Mouse (Mus musculus) liver, adult 2 months (tissue): ENCODE results near the gene 6820408C15Rik. TPM values are rescaled to one million over a fixed set of nuclear protein-coding genes. Genes with fewer than 3 reads are reported as not detected.
A peak's percentile ranks its signal among the peaks of the same experiment; 100 is the strongest.

Source experiments
- DNase-seq: peaks from one replicate; pipeline ENCODE4 v3.0.0-alpha.2; 2011; ENCODE audit warnings: low read depth, low spot score; ENCODE audit errors: extremely low read depth
- H3K27ac ChIP-seq: fragments of 200-500 bp; replicated peaks from 2 replicates; pipeline ENCODE4 v1.5.1; 2012; ENCODE audit warnings: low read depth, mild to moderate bottlenecking, control low read depth, inconsistent platforms, low read length; ENCODE audit not compliant: insufficient read depth
- H3K27me3 ChIP-seq: fragments of 200-500 bp; 2 replicates; pipeline ENCODE4 v1.6.1; 2012; ENCODE audit warnings: mild to moderate bottlenecking, moderate library complexity, low read length, inconsistent platforms; ENCODE audit not compliant: control insufficient read depth, insufficient read depth
- H3K36me3 ChIP-seq: fragments of 200-500 bp; 2 replicates; pipeline ENCODE4 v1.6.1; 2012; ENCODE audit warnings: low read length, inconsistent platforms; ENCODE audit not compliant: control insufficient read depth, insufficient read depth
- H3K4me1 ChIP-seq: fragments of 200-500 bp; 2 replicates; pipeline ENCODE4 v1.6.1; 2011; ENCODE audit warnings: low read length; ENCODE audit not compliant: control insufficient read depth, insufficient read depth
- H3K4me3 ChIP-seq: fragments of 200-500 bp; 2 replicates; pipeline ENCODE4 v1.5.1; 2011; ENCODE audit warnings: low read depth, mild to moderate bottlenecking, control low read depth, low read length, moderate library complexity; ENCODE audit not compliant: insufficient read depth
- H3K79me2 ChIP-seq: fragments of 200-500 bp; 2 replicates; pipeline ENCODE4 v1.6.1; 2012; ENCODE audit warnings: inconsistent platforms, mild to moderate bottlenecking, low read length, moderate library complexity; ENCODE audit not compliant: control insufficient read depth, insufficient read depth
- H3K9ac ChIP-seq: fragments of 200-500 bp; 2 replicates; pipeline ENCODE4 v1.6.1; 2012; ENCODE audit warnings: low read depth, mild to moderate bottlenecking, control low read depth, inconsistent platforms, low read length
- CTCF ChIP-seq: fragments of 200-500 bp; IDR thresholded peaks from 2 replicates; pipeline ENCODE4 v1.5.1; 2011; ENCODE audit warnings: low read depth, low read length, control low read depth
- POLR2A ChIP-seq: fragments of 200-500 bp; IDR thresholded peaks from 2 replicates; pipeline ENCODE4 v1.6.1; 2011; ENCODE audit warnings: low read length, control low read depth; ENCODE audit not compliant: insufficient read depth; ENCODE audit errors: extremely low read depth
- WGBS: fragments of 180-500 bp; shearing (Covaris S2); methylation state at CpG from one replicate; pipeline ENCODE4 v1.1.7; 2018; 5-methylcytosine and 5-hydroxymethylcytosine counted together
- polyA plus RNA-seq: library from polyadenylated mRNA; depleted of rRNA; stranded (reverse); fragments of >200 nt; gene quantifications from 2 replicates; pipeline ENCODE4 v1.2.3, GENCODE M21; 2012; rRNA removed
- total RNA-seq: library from RNA; depleted of rRNA; stranded (reverse); fragments of >200 nt; gene quantifications from 2 replicates; pipeline ENCODE4 v1.2.3, GENCODE M21; 2014; rRNA removed

The 6820408C15Rik gene
- total and polyA plus RNA-seq, 2 experiments: not detected

DNA sequence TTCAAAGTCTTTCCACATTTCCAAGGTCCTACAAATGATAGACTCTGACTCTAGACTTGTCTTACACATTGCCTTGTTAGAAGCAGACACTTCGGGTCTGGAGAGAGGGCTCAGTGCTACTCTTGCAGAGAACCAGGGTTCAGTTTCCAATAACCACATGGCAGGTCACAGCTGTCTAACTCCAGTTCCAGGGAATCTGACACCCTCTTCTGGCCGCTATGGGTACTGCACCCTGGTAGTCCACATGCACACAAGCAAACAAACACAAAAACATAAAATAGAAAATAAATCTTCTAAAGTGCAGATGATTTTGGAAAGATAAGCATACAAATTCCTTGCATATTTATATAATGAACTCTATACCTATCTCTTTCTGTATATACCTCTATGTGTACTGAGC, 71.6 kb downstream of the 6820408C15Rik start:
- TF ChIP-seq CTCF (peak; percentile 13; the same call in 1 of the 2 replicates), POLR2A (no peak)
- Histone ChIP-seq H3K36me3 (no peaks in the 10 kb centered on the region), H3K27me3 (no peaks in the 10 kb centered on the region), H3K4me3 (no peak overlapping the region), H3K79me2 (no peaks in the 10 kb centered on the region), H3K4me1 (no peaks in the 10 kb centered on the region), H3K9ac (no peak overlapping the region), H3K27ac (no peak overlapping the region)
- no peak for DNase-seq
- 72% methylated on average over 2 of the region's 2 CpGs for WGBS

DNA sequence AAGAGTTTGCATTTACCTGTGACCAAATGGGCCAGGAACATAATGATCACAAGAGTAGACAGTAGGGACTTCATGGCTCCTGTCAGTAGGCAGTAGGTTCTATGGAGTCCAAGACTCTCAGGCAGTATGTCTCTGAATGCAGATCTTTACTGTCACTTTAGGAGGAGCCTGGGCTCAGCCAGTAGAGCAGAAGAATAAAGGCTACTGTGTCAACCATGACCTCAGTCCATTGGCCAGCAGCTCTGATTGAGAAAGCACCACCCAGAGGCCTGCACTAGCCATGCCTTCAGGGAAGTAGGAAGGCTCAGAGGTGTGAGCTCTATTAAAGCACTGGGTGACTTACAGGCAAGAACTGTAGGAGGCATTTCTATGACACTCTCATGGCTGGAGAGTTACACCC, 74.7 kb downstream of the 6820408C15Rik start, which contains the start of gene Defb22:
TSS of gene Defb22 (minus strand) at position 101 of the 400 bp plus-strand sequence.
- TF ChIP-seq POLR2A (no peak), CTCF (no peak)
- no peaks in the 10 kb centered on the region for H3K4me1 ChIP-seq
- no peak for DNase-seq

GRCm38 (mm10) chr2:152493151-152493550, 77.8 kb downstream of the 6820408C15Rik start:
- no peaks in the 10 kb centered on the region for H3K27me3 ChIP-seq
- 74% methylated on average over 6 of the region's 6 CpGs for WGBS
- no peaks in the 10 kb centered on the region for H3K79me2 ChIP-seq
- H3K27ac ChIP-seq: no peak overlapping the region
- TF ChIP-seq POLR2A (no peak), CTCF (no peak)
- H3K9ac ChIP-seq: no peak overlapping the region
- no peak for DNase-seq
- no peaks in the 10 kb centered on the region for H3K36me3 ChIP-seq
- no peaks in the 10 kb centered on the region for H3K4me1 ChIP-seq
- H3K4me3 ChIP-seq: no peak overlapping the region

More for the DNA sequence above, 74.7 kb downstream of the 6820408C15Rik start, which contains the start of gene Defb22:
- H3K4me3 ChIP-seq: no peak within 1 kb of the TSS
- H3K36me3 ChIP-seq: no peaks in the 10 kb centered on the region
- H3K79me2 ChIP-seq: no peaks in the 10 kb centered on the region
- H3K27me3 ChIP-seq: no peaks in the 10 kb centered on the region
- no peak within 1 kb of the TSS for H3K27ac ChIP-seq
- H3K9ac ChIP-seq: no peak within 1 kb of the TSS

Other genes with a start within 250 kb of the 6820408C15Rik start
- 82.9 and 99.9 TPM in 2 replicates for gene Csnk2a1, start 188.7 kb upstream of the 6820408C15Rik start, total RNA-seq
- 20.7 and 21.1 TPM in 2 replicates for gene Csnk2a1, start 188.7 kb upstream of the 6820408C15Rik start, polyA plus RNA-seq
- 13.0 and 15.9 TPM in 2 replicates for gene Tbc1d20, start 121.8 kb upstream of the 6820408C15Rik start, total RNA-seq
- gene Tbc1d20, start 121.8 kb upstream of the 6820408C15Rik start, polyA plus RNA-seq: 23.6 and 25.1 TPM in 2 replicates
- gene Rbck1, start 82.9 kb upstream of the 6820408C15Rik start, total RNA-seq: 43.4 and 47.7 TPM in 2 replicates
- 92.8 and 107 TPM in 2 replicates for gene Rbck1, start 82.9 kb upstream of the 6820408C15Rik start, polyA plus RNA-seq
- 14.7 and 16.2 TPM in 2 replicates for gene Trib3, start 71.6 kb upstream of the 6820408C15Rik start, total RNA-seq
- gene Trib3, start 71.6 kb upstream of the 6820408C15Rik start, polyA plus RNA-seq: 4.9 and 5.4 TPM in 2 replicates
- gene Nrsn2, start 38.9 kb upstream of the 6820408C15Rik start, total RNA-seq: not detected in 2 replicates
- gene Nrsn2, start 38.9 kb upstream of the 6820408C15Rik start, polyA plus RNA-seq: not detected in 2 replicates
- 0.18 and 0.40 TPM in 2 replicates for gene Sox12, start 17.5 kb upstream of the 6820408C15Rik start, total RNA-seq
- gene Sox12, start 17.5 kb upstream of the 6820408C15Rik start, polyA plus RNA-seq: 1.7 and 1.9 TPM in 2 replicates
- 0.37 and 0.47 TPM in 2 replicates for gene Zcchc3, start 560 bp upstream of the 6820408C15Rik start, total RNA-seq
- gene Zcchc3, start 560 bp upstream of the 6820408C15Rik start, polyA plus RNA-seq: 0.40 and 0.44 TPM in 2 replicates
- not detected in 2 replicates for gene Defb23, start 49.0 kb downstream of the 6820408C15Rik start, total RNA-seq
- gene Defb23, start 49.0 kb downstream of the 6820408C15Rik start, polyA plus RNA-seq: not detected in 2 replicates
- not detected in 2 replicates for gene Defb20, start 61.5 kb downstream of the 6820408C15Rik start, total RNA-seq
- not detected in 2 replicates for gene Defb20, start 61.5 kb downstream of the 6820408C15Rik start, polyA plus RNA-seq
- not detected in 2 replicates for gene Defb22, start 74.6 kb downstream of the 6820408C15Rik start, total RNA-seq
- gene Defb22, start 74.6 kb downstream of the 6820408C15Rik start, polyA plus RNA-seq: not detected in 2 replicates
- not detected in 2 replicates for gene Defb26, start 96.1 kb downstream of the 6820408C15Rik start, total RNA-seq
- gene Defb26, start 96.1 kb downstream of the 6820408C15Rik start, polyA plus RNA-seq: not detected in 2 replicates
- not detected in 2 replicates for gene Defb28, start 102.7 kb downstream of the 6820408C15Rik start, total RNA-seq
- not detected in 2 replicates for gene Defb28, start 102.7 kb downstream of the 6820408C15Rik start, polyA plus RNA-seq
- gene Defb29, start 124.5 kb downstream of the 6820408C15Rik start, total RNA-seq: not detected in 2 replicates
- gene Defb29, start 124.5 kb downstream of the 6820408C15Rik start, polyA plus RNA-seq: not detected in 2 replicates
- gene Gm17416, start 153.8 kb downstream of the 6820408C15Rik start, total RNA-seq: not detected in 2 replicates
- gene Gm17416, start 153.8 kb downstream of the 6820408C15Rik start, polyA plus RNA-seq: not detected in 2 replicates
- gene Defb21, start 157.2 kb downstream of the 6820408C15Rik start, total RNA-seq: not detected in 2 replicates
- gene Defb21, start 157.2 kb downstream of the 6820408C15Rik start, polyA plus RNA-seq: not detected in 2 replicates
- gene Defb19, start 164.7 kb downstream of the 6820408C15Rik start, total RNA-seq: not detected in 2 replicates
- gene Defb19, start 164.7 kb downstream of the 6820408C15Rik start, polyA plus RNA-seq: not detected in 2 replicates
- not detected in 2 replicates for gene Defb45, start 183.8 kb downstream of the 6820408C15Rik start, total RNA-seq
- not detected in 2 replicates for gene Defb45, start 183.8 kb downstream of the 6820408C15Rik start, polyA plus RNA-seq
- not detected in 2 replicates for gene Defb36, start 188.7 kb downstream of the 6820408C15Rik start, total RNA-seq
- gene Defb36, start 188.7 kb downstream of the 6820408C15Rik start, polyA plus RNA-seq: not detected in 2 replicates
- gene Defb25, start 207.5 kb downstream of the 6820408C15Rik start, total RNA-seq: 2.1 TPM in 1 of 2 replicates, not detected in the other
- not detected in 2 replicates for gene Defb25, start 207.5 kb downstream of the 6820408C15Rik start, polyA plus RNA-seq
- 0.34 and 0.65 TPM in 2 replicates for gene Rem1, start 211.4 kb downstream of the 6820408C15Rik start, total RNA-seq
- 0.32 and 0.35 TPM in 2 replicates for gene Rem1, start 211.4 kb downstream of the 6820408C15Rik start, polyA plus RNA-seq